Mouse (Mus musculus) ES-E14 (cell line): ENCODE measurements at regions not wholly inside any gene's neighbourhood (a gene's known extent, or its start where the extent isn't known, plus 50 kb on each side); places are given as distances from the start of the nearest gene placed in this dataset.
"Not testable (repeated sequence)": the region's sequence is repeated elsewhere in the genome, so short reads cannot be mapped to it uniquely, and the experiment has no call there.

Experiments
- DNase-seq: peaks from one replicate; pipeline ENCODE4 v3.0.0-alpha.2; 2013; ENCODE audit warnings: low read depth, low spot score
- H3K27ac ChIP-seq: 2 replicates; pipeline ENCODE4 v1.5.1; 2012; ENCODE audit warnings: low read depth, mild to moderate bottlenecking, low read length, moderate library complexity, mixed read lengths; ENCODE audit not compliant: poor library complexity, insufficient read depth, severe bottlenecking
- H3K36me3 ChIP-seq: 2 replicates; pipeline ENCODE4 v1.6.1; 2012; ENCODE audit warnings: mild to moderate bottlenecking, low read length, moderate library complexity, mixed read lengths; ENCODE audit not compliant: control insufficient read depth, poor library complexity, insufficient read depth, severe bottlenecking
- H3K4me1 ChIP-seq, 2 experiments: fragments of 150-350 bp in 1 of 2; sonication (generic) in 1 of 2; 2 replicates each; pipeline ENCODE4 v1.6.1; 2012; ENCODE audit warnings: low read length in 2 of 2, mild to moderate bottlenecking in 1 of 2, mixed read lengths in 1 of 2; ENCODE audit not compliant: control insufficient read depth in 2 of 2, insufficient read depth in 2 of 2, poor library complexity in 1 of 2
- H3K4me3 ChIP-seq, 2 experiments: fragments of 150-350 bp in 1 of 2; sonication (generic) in 1 of 2; 2 replicates each; pipeline ENCODE4 v1.5.1; 2012; ENCODE audit warnings: low read length in 2 of 2, low read depth in 1 of 2, mild to moderate bottlenecking in 1 of 2, mixed read lengths in 1 of 2; ENCODE audit not compliant: insufficient read depth in 1 of 2, poor library complexity in 1 of 2, severe bottlenecking in 1 of 2
- H3K9ac ChIP-seq: 2 replicates; pipeline ENCODE4 v1.6.1; 2012; ENCODE audit warnings: low read depth, mild to moderate bottlenecking, low read length, mixed read lengths; ENCODE audit not compliant: poor library complexity, insufficient read depth, severe bottlenecking
- H3K9me3 ChIP-seq: fragments of 150-350 bp; sonication (generic); 2 replicates; pipeline ENCODE4 v1.6.1; 2012; ENCODE audit warnings: low read depth, mild to moderate bottlenecking, low read length; ENCODE audit not compliant: control insufficient read depth, insufficient read depth
- CHD2 ChIP-seq: IDR thresholded peaks from 2 replicates; pipeline ENCODE4 v1.6.1; 2014; ENCODE audit warnings: mild to moderate bottlenecking, low read depth, low read length, inconsistent platforms
- HCFC1 ChIP-seq: IDR thresholded peaks from 2 replicates; pipeline ENCODE4 v1.6.1; 2012; ENCODE audit warnings: low read length, inconsistent platforms, borderline replicate concordance; ENCODE audit not compliant: insufficient read depth
- MAFK ChIP-seq: IDR thresholded peaks from 2 replicates; pipeline ENCODE4 v1.6.1; 2014; ENCODE audit warnings: mild to moderate bottlenecking, low read depth, low read length, inconsistent platforms; ENCODE audit not compliant: insufficient read depth
- ZC3H11A ChIP-seq: IDR thresholded peaks from 2 replicates; pipeline ENCODE4 v1.6.1; 2012; ENCODE audit warnings: low read depth, mild to moderate bottlenecking, inconsistent platforms, low read length, borderline replicate concordance
- ZNF384 ChIP-seq: IDR thresholded peaks from 2 replicates; pipeline ENCODE4 v1.6.1; 2012; ENCODE audit warnings: low read depth, low read length, inconsistent platforms
- in situ Hi-C, 2 experiments: fragments of 600-800 bp; cut with MboI; formaldehyde crosslinking; loops; one replicate each; pipeline ENCODE4 v1.15.1; 2025; ENCODE audit warnings: low sequenced_read_pairs in 2 of 2, inconsistent platforms in 1 of 2; ENCODE audit not compliant: unreplicated experiment in 2 of 2

DNA sequence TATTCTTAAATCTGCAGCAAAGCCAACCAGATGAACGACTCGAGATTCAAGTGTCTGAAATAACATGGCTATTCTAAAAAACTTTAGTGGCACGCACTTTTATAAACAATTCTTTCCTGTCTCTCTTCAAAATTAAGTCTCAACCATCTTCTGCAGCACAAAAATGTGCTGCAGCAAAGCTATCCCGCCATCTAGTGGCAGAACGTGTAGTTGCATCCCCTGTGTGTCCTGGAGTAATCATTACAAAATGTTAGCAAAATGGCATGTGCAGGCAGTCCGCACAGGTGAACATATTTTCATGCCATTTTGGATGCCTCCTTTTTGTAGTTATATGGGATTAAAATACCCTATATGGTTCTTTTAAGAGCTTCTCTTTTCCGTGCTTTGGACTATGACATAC, 293.1 kb upstream of the Slc7a14 start:
- TF ChIP-seq HCFC1: no peak
- no peak for TF ChIP-seq MAFK
- TF ChIP-seq ZC3H11A: peak; percentile 93
- no peak for TF ChIP-seq CHD2
- no peak for TF ChIP-seq ZNF384
- no peaks in the 10 kb centered on the region for H3K9me3 ChIP-seq
- peak; percentile 48 for DNase-seq
- in situ Hi-C loops: loop anchor here in 1 of 2 experiments (5.0 kb wide), 1 partner anchor 456 kb away; the partner anchor contains the start of gene Cldn11
- no peak overlapping the region for H3K4me3 ChIP-seq
- no peak overlapping the region for H3K9ac ChIP-seq
- H3K27ac ChIP-seq: no peak overlapping the region
- H3K4me1 ChIP-seq: no peaks in the 10 kb centered on the region
- no peaks in the 10 kb centered on the region for H3K36me3 ChIP-seq

DNA sequence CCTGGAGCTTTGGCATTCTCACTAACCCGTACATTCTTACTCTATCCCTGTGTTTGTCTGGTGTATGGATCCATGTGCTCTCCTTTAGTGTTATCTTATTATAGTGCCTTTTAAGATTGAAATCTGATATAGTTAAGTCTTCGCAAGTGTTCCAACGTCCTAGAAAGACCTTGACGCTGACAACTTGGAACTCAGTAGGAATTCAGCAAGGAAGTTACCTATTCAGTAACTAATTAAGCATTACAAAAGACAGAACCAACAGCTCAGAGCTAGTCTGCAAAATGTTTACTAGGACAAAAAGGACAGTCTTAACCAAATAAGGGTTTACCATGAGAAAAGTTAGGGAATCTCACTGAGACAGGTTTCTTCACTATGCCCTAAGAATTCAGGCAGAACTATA, 286.4 kb upstream of the Slc7a14 start:
- in situ Hi-C loops, H3K4me3 ChIP-seq, DNase-seq, H3K9me3 ChIP-seq, H3K4me1 ChIP-seq, H3K9ac ChIP-seq, H3K36me3 ChIP-seq: not testable (repeated sequence)
- peak overlapping the region; percentile 36; the same call in 1 of the 2 replicates for H3K27ac ChIP-seq

DNA sequence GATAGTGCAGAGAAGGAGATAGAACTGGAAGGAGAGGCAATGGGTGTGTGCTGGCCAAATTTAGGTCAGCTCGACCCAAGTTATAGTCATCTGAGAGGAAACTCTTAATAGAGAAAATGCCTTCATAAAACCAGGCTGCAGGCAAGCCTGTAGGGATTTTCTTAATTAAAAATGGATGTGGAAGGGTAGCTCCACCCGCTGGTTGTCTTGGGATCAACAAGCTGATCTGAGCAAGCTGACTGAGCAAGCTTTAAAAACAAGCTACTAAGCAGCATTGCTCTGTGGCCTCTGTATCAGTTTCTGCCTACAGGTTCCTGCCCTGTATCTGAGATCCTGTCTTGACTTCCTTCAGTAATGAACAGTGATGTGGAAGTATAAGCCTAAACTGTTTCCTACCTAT, 275.8 kb upstream of the Slc7a14 start:
- DNase-seq: no peak

DNA sequence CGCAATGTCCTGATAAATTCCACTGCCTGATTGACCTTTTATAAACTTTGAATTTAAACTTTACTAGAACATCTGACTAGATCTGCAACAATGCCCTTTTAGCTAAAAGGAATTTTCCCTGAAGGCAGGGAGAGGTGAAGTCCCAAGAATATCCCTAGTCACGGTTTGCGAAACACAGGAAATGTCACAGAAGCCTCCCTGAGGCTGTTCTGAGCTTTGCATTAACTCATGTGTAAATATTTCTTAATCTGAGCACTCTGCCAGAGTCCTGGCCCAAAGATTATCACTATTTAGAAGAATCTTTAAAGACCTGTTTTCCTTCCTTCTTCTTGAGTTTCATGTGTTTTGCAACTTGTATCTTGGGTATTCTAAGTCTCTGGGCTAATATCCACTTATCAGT, 263.7 kb upstream of the Slc7a14 start:
- Histone ChIP-seq H3K36me3 (no peaks in the 10 kb centered on the region), H3K9me3 (no peaks in the 10 kb centered on the region), H3K4me1 (no peaks in the 10 kb centered on the region), H3K9ac (no peak overlapping the region), H3K27ac (no peak overlapping the region), H3K4me3 (no peak overlapping the region)
- in situ Hi-C loops: no loop called here
- no peak for DNase-seq
- TF ChIP-seq HCFC1: no peak
- TF ChIP-seq ZNF384: no peak
- TF ChIP-seq CHD2: no peak
- TF ChIP-seq MAFK: no peak

More for the DNA sequence above, 275.8 kb upstream of the Slc7a14 start:
- Histone ChIP-seq H3K27ac (no peak overlapping the region), H3K9ac (no peak overlapping the region), H3K9me3 (no peaks in the 10 kb centered on the region), H3K4me3 (no peak overlapping the region), H3K36me3 (no peaks in the 10 kb centered on the region), H3K4me1 (no peaks in the 10 kb centered on the region)
- in situ Hi-C loops: no loop called here
- TF ChIP-seq ZNF384 (no peak), ZC3H11A (0 out of 2 replicates have a peak, but pooled peaks have one; percentile 50)
